Mouse (Mus musculus): ENCODE measurements around the gene Tnpo2. TPM values are rescaled to one million over a fixed set of nuclear protein-coding genes. Genes with fewer than 3 reads are reported as not detected.

Tnpo2 gene
- polyA plus RNA-seq, 1 experiment from 2014 or later: 8.2 TPM

DNA sequence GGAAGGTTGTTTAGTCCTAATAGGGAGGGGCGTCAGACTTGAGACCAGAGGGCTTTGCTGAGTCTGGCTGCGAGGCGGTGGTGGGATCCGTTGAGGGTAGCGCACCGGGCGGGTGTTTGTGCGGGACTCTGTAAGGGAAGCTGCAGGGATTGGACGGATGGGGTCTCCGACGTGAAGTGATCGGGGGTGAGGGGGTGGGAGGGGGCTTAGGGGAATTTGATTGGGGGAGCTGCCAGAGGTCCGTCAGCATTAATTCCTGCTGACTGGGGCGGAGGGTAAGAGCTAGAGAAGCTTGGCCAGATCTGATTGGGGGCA is 608 bp downstream of the Tnpo2 start:
- under 1% methylated on average over 14 of the region's 14 CpGs for WGBS (ENCODE audit: insufficient replicate concordance)
- peak; percentile 41 for DNase-seq

DNA sequence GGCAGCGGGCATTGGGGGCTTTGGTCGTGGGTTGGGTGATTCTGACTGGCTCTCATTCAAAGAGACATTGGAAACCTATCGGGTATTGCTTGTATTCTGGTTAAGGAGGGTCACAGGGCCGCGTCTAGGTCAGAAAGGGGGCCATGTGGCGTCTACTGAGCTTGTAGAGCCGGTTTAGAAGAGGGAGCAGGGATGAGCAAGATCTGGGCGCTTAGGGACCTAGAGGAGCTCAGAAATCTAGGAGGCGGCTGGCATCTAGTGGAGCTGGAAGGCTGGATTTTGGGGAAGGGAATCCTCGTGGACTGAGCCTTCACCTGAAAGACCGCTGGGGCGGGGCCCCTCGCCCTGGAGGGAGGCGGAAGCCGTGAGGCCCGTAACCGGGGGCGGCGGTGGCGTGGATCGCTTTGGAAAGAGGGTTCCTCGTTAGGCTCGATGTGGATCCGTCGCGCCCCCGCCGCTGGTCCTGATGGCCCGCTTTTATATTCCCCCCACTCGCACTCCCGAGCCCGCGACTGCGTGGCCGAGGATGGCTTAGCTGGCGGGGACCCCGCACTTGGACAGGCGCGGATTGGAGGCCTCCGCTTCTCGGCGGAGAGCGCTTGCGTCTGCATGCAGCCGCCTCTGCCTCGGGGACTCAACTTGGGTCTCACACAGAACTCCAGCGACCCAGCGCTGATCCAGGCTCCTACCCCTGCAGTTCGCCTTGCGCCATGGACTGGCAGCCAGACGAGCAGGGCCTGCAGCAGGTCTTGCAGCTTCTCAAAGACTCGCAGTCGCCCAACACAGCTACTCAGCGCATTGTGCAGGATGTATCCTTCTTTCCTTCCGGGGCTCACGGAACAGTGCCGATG is 1.2 kb downstream of the Tnpo2 start:
- Histone ChIP-seq H3K4me2 (ENCODE audit: low read depth, low read length) (peak overlapping the region; percentile 92), H3K36me3 (replicated peaks; ENCODE audit: insufficient read depth, low read length) (peaks cover 21% of the 10 kb centered on the region), H3K9me3 (ENCODE audit: low read length) (no peaks in the 10 kb centered on the region), H3K4me1 (ENCODE audit: insufficient read depth) (peaks cover 38% of the 10 kb centered on the region), H3K9ac (replicated peaks) (peak overlapping the region; percentile 78), H3K27me3 (ENCODE audit: insufficient read depth, low read length) (no peaks in the 10 kb centered on the region), H3K27ac (ENCODE audit: low read depth) (peak overlapping the region; percentile 95), H3K4me3 (ENCODE audit: low read depth, low read length) (peak overlapping the region; percentile 72)
- 0 out of 2 replicates have a peak, but pooled peaks have one; percentile 5 for ATAC-seq
- WGBS (ENCODE audit: insufficient replicate concordance): under 1% methylated on average over 57 of the region's 57 CpGs
- no peak for TF ChIP-seq CTCF (IDR thresholded peaks at IDR 0.05; ENCODE audit: low read depth)
- TF ChIP-seq EP300 (IDR thresholded peaks at IDR 0.05; ENCODE audit: low read depth): no peak
- peak; percentile 76 for DNase-seq

More for the DNA sequence above, 608 bp downstream of the Tnpo2 start:
- Histone ChIP-seq H3K36me3 (replicated peaks; ENCODE audit: insufficient read depth, low read length) (peaks cover 25% of the 10 kb centered on the region), H3K4me3 (ENCODE audit: low read depth, low read length) (peak overlapping the region; percentile 72), H3K4me2 (ENCODE audit: low read depth, low read length) (peak overlapping the region; percentile 92), H3K9ac (replicated peaks) (peak overlapping the region; percentile 78), H3K9me3 (ENCODE audit: low read length) (no peaks in the 10 kb centered on the region), H3K27ac (ENCODE audit: low read depth) (peak overlapping the region; percentile 95), H3K27me3 (ENCODE audit: insufficient read depth, low read length) (no peaks in the 10 kb centered on the region), H3K4me1 (ENCODE audit: insufficient read depth) (peaks cover 38% of the 10 kb centered on the region)
- ATAC-seq: peak; percentile 22
- TF ChIP-seq EP300 (IDR thresholded peaks at IDR 0.05; ENCODE audit: low read depth) (no peak), CTCF (IDR thresholded peaks at IDR 0.05; ENCODE audit: low read depth) (no peak)

DNA sequence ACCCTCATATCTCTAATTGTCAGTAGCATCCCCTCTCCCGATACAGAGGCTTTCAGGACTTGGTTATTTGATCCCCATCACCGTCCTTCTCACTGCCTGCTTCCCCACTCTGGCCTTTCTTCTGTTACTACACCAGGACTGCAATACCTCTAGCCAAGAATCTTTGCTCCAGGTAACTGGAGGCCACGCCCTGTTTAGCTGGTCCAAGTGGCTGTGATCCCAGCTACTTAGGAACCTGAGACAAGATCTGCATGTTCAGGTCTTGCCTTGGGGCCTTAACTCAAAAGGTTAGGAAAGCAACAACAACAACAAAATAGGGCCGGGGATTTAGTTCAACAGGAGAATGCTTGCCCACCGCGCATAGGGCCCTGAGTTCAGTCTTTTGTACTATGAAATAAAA is 6.9 kb downstream of the Tnpo2 start:
- H3K36me3 ChIP-seq (replicated peaks; ENCODE audit: insufficient read depth, low read length): peaks cover 72% of the 10 kb centered on the region
- no peak for DNase-seq
- no peak overlapping the region for H3K27ac ChIP-seq (ENCODE audit: low read depth)
- WGBS (ENCODE audit: insufficient replicate concordance): 93% methylated on average over 6 of the region's 6 CpGs
- no peak for ATAC-seq
- H3K4me2 ChIP-seq (ENCODE audit: low read depth, low read length): no peak overlapping the region
- no peaks in the 10 kb centered on the region for H3K9me3 ChIP-seq (ENCODE audit: low read length)
- no peak for TF ChIP-seq CTCF (IDR thresholded peaks at IDR 0.05; ENCODE audit: low read depth)
- TF ChIP-seq EP300 (IDR thresholded peaks at IDR 0.05; ENCODE audit: low read depth): no peak
- peaks cover 4% of the 10 kb centered on the region; the same call in 1 of the 2 replicates for H3K4me1 ChIP-seq (ENCODE audit: insufficient read depth)
- H3K9ac ChIP-seq (replicated peaks): no peak overlapping the region
- no peaks in the 10 kb centered on the region for H3K27me3 ChIP-seq (ENCODE audit: insufficient read depth, low read length)
- no peak overlapping the region for H3K4me3 ChIP-seq (ENCODE audit: low read depth, low read length)

DNA sequence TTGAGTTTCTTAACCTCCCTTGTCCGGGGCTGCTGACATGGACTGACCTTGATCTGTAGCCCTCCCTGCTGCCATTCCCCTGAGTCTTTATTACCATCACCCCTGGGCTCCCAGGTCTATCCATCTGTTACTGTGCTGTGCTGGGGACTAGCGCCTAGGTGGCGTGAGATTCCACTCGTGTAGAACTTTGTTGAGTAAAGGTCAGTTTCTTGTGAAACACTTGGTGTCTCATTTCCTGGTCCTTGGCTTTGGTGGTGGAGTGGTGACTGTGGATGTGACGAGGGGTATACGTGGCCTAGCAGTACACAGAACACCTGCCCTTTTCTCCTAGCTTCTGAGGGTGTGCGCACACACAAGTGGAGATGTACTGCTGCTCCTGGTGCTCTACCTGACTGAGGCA is 20.7 kb downstream of the Tnpo2 start:
- H3K36me3 ChIP-seq (replicated peaks; ENCODE audit: insufficient read depth, low read length): peaks cover 48% of the 10 kb centered on the region
- no peak for ATAC-seq

DNA sequence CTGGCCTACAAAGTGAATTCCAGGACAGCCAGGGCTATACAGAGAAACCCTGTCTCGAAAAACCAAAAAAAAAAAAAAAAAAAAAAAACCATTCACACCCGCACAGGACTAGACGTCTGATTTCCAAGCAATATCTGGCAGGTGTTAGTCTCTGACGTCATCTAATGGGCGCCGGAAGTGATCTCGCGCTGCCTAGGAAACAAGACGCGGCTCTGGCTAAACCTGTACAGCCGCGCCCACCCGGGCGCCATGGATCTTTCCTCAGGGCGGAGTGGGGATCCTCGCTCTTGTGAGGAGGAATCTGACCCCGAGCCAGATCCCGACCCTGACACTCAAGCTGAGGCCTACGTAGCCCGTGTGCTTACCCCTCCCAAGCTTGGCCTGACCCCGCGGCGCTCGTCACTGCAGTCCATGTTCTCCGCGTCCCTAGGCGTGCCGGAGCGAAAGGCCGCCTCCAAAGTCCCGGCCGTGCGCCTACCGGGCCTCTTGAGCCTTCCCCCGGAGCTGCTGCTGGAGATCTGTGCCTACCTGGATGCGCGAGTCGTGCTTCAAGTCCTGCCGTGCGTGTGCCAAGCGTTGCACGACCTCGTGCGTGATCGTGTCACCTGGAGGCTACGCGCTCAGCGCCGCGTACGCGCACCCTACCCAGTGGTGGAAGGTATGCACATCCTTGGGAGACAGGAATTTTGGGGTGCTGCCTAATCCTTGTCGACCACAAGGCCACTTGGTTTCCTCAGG is 23.3 kb downstream of the Tnpo2 start, which contains the start of gene Fbxw9:
Gene Fbxw9 (plus strand): TSS at position 177 of the 738 bp plus-strand sequence.
- under 1% methylated on average over 52 of the region's 53 CpGs for WGBS (ENCODE audit: insufficient replicate concordance)
- peak; percentile 89 for ATAC-seq

More for the DNA sequence above, 20.7 kb downstream of the Tnpo2 start:
- WGBS (ENCODE audit: insufficient replicate concordance): 71% methylated on average over 7 of the region's 7 CpGs
- H3K4me3 ChIP-seq (ENCODE audit: low read depth, low read length): no peak overlapping the region
- H3K27ac ChIP-seq (ENCODE audit: low read depth): no peak overlapping the region
- DNase-seq: no peak
- peaks cover 12% of the 10 kb centered on the region for H3K4me1 ChIP-seq (ENCODE audit: insufficient read depth)
- H3K27me3 ChIP-seq (ENCODE audit: insufficient read depth, low read length): no peaks in the 10 kb centered on the region
- H3K9me3 ChIP-seq (ENCODE audit: low read length): no peaks in the 10 kb centered on the region
- no peak overlapping the region for H3K4me2 ChIP-seq (ENCODE audit: low read depth, low read length)
- TF ChIP-seq EP300 (IDR thresholded peaks at IDR 0.05; ENCODE audit: low read depth): no peak
- no peak for TF ChIP-seq CTCF (IDR thresholded peaks at IDR 0.05; ENCODE audit: low read depth)
- no peak overlapping the region for H3K9ac ChIP-seq (replicated peaks)

DNA sequence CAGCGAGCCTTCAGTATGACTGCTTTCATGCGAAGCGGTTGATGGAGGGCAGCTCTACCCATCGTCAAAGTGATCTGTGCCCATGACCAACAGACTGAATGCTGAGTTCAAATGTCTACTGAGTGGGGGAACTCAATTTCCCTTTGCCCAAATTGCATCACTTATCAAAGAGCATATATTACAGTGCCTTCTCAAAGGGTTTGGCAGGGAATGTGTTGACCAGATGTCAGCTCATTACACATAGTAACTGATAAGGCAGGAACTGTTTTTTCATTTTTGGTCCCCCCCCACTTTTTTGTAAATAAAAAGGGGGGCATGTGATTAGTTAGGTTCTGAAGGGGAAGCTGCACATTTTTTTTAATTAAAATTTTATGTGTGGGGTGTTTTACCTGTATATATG is 25.9 kb downstream of the Tnpo2 start:
- Histone ChIP-seq H3K4me3 (ENCODE audit: low read depth, low read length) (no peak overlapping the region), H3K4me1 (ENCODE audit: insufficient read depth) (peaks cover 20% of the 10 kb centered on the region), H3K27me3 (ENCODE audit: insufficient read depth, low read length) (no peaks in the 10 kb centered on the region), H3K9ac (replicated peaks) (no peak overlapping the region), H3K27ac (ENCODE audit: low read depth) (no peak overlapping the region), H3K36me3 (replicated peaks; ENCODE audit: insufficient read depth, low read length) (no peaks in the 10 kb centered on the region), H3K9me3 (ENCODE audit: low read length) (no peaks in the 10 kb centered on the region), H3K4me2 (ENCODE audit: low read depth, low read length) (no peak overlapping the region)
- no peak for ATAC-seq
- no peak for DNase-seq
- no peak for TF ChIP-seq CTCF (IDR thresholded peaks at IDR 0.05; ENCODE audit: low read depth)
- no peak for TF ChIP-seq EP300 (IDR thresholded peaks at IDR 0.05; ENCODE audit: low read depth)
- 91% methylated on average over 4 of the region's 4 CpGs for WGBS (ENCODE audit: insufficient replicate concordance)

More for the DNA sequence above, 23.3 kb downstream of the Tnpo2 start, which contains the start of gene Fbxw9:
- TF ChIP-seq CTCF (IDR thresholded peaks at IDR 0.05; ENCODE audit: low read depth) (no peak), EP300 (IDR thresholded peaks at IDR 0.05; ENCODE audit: low read depth) (no peak)
- peak within 1 kb of the TSS; percentile 88 for H3K4me3 ChIP-seq (ENCODE audit: low read depth, low read length)
- peaks cover 18% of the 10 kb centered on the region for H3K4me1 ChIP-seq (ENCODE audit: insufficient read depth)
- no peaks in the 10 kb centered on the region for H3K9me3 ChIP-seq (ENCODE audit: low read length)
- no peaks in the 10 kb centered on the region for H3K27me3 ChIP-seq (ENCODE audit: insufficient read depth, low read length)
- peak within 1 kb of the TSS; percentile 72 for H3K9ac ChIP-seq (replicated peaks)
- H3K36me3 ChIP-seq (replicated peaks; ENCODE audit: insufficient read depth, low read length): peaks cover 22% of the 10 kb centered on the region
- DNase-seq: peak; percentile 91
- H3K4me2 ChIP-seq (ENCODE audit: low read depth, low read length): peak within 1 kb of the TSS; percentile 98
- H3K27ac ChIP-seq (ENCODE audit: low read depth): no peak within 1 kb of the TSS

All from liver, postnatal 0 days (tissue).